Mouse (Mus musculus): ENCODE results near the gene Slc9a8. TPM values are rescaled to one million over a fixed set of nuclear protein-coding genes. Genes with fewer than 3 reads are reported as not detected.

Gene Slc9a8
- total and polyA plus RNA-seq, 3 experiments, result 16.7 to 25.8 TPM; not detected in 1

- H3K36me3 ChIP-seq (ENCODE audit: control insufficient read depth in 1 of 2, insufficient read depth in 2 of 2, low read length in 2 of 2), result peaks cover 0 to under 1% of the 10 kb centered on the region in 2 experiments; a peak in 2 of 4 replicates
- H3K79me2 ChIP-seq (ENCODE audit: control insufficient read depth, insufficient read depth, low read length, poor library complexity), result peaks cover 33% of the 10 kb centered on the region
- H3K27me3 ChIP-seq (ENCODE audit: control insufficient read depth in 1 of 2, insufficient read depth in 2 of 2, low read length in 2 of 2), result no peaks in the 10 kb centered on the region
- H3K4me3 ChIP-seq (ENCODE audit: control insufficient read depth in 1 of 2, insufficient read depth in 1 of 2, low read depth in 2 of 2, low read length in 2 of 2), result no peak overlapping the region
- no peaks in the 10 kb centered on the region for H3K4me1 ChIP-seq (ENCODE audit: control insufficient read depth in 1 of 2, insufficient read depth in 2 of 2, low read length in 2 of 2)
- TF ChIP-seq MYB (IDR thresholded peaks at IDR 0.05; ENCODE audit: low read depth, low read length) (no peak), USF2 (IDR thresholded peaks at IDR 0.05; ENCODE audit: borderline replicate concordance in 1 of 2, insufficient read depth in 1 of 2, low read depth in 1 of 2, low read length in 2 of 2) (no peak), ZNF384 (IDR thresholded peaks at IDR 0.05; ENCODE audit: low read depth, low read length) (no peak), GATA1 (IDR thresholded peaks at IDR 0.05; ENCODE audit: low read depth, low read length) (no peak), UBTF (IDR thresholded peaks at IDR 0.05; ENCODE audit: borderline replicate concordance, insufficient read depth, low read depth, low read length) (no peak), JUND (IDR thresholded peaks at IDR 0.05; ENCODE audit: low read depth, low read length) (no peak), BHLHE40 (IDR thresholded peaks at IDR 0.05; ENCODE audit: borderline replicate concordance, low read depth, low read length) (no peak), POLR2AphosphoS2 (IDR thresholded peaks at IDR 0.05; ENCODE audit: low read length) (no peak), ELF1 (IDR thresholded peaks at IDR 0.05; ENCODE audit: low read depth, low read length) (no peak), MAX (IDR thresholded peaks at IDR 0.05; ENCODE audit: low read length) (no peak), TBP (IDR thresholded peaks at IDR 0.05; ENCODE audit: low read depth, low read length) (no peak), TAL1 (IDR thresholded peaks at IDR 0.05; ENCODE audit: low read length) (no peak), ZC3H11A (IDR thresholded peaks at IDR 0.05; ENCODE audit: low read depth, low read length) (no peak), HCFC1 (IDR thresholded peaks at IDR 0.05; ENCODE audit: low read depth, low read length) (no peak), CTCF (IDR thresholded peaks at IDR 0.05 in 2 of 3, conservative IDR thresholded peaks at IDR 0.05 in 1 of 3; ENCODE audit: control insufficient read depth in 1 of 3, insufficient read depth in 1 of 3, low read depth in 2 of 3, low read length in 3 of 3, poor library complexity in 1 of 3, severe bottlenecking in 1 of 3) (no peak), USF1 (IDR thresholded peaks at IDR 0.05; ENCODE audit: low read depth, low read length) (no peak)
- no peak overlapping the region for H3K9ac ChIP-seq (ENCODE audit: control insufficient read depth, low read depth, low read length, poor library complexity, severe bottlenecking)
- H3K27ac ChIP-seq (ENCODE audit: control insufficient read depth, low read depth, low read length), result no peak overlapping the region
- H3K9me3 ChIP-seq (replicated peaks; ENCODE audit: insufficient read depth, low read length), result no peaks in the 10 kb centered on the region
- DNase-seq (ENCODE audit: low read depth, low spot score), result no peak
Measured at GRCm38 (mm10) chr2:167483827-167484410, 62.4 kb downstream of the Slc9a8 start.

GRCm38 (mm10) chr2:167484932-167485331 lies 63.4 kb downstream of the Slc9a8 start:
- no peak for DNase-seq (ENCODE audit: low read depth, low spot score)
- H3K4me3 ChIP-seq (ENCODE audit: control insufficient read depth in 1 of 2, insufficient read depth in 1 of 2, low read depth in 2 of 2, low read length in 2 of 2), result no peak overlapping the region

More at GRCm38 (mm10) chr2:167484932-167485331, 63.4 kb downstream of the Slc9a8 start:
- no peaks in the 10 kb centered on the region for H3K9me3 ChIP-seq (replicated peaks; ENCODE audit: insufficient read depth, low read length)
- H3K27ac ChIP-seq (ENCODE audit: control insufficient read depth, low read depth, low read length), result no peak overlapping the region
- H3K4me1 ChIP-seq (ENCODE audit: control insufficient read depth in 1 of 2, insufficient read depth in 2 of 2, low read length in 2 of 2), result no peaks in the 10 kb centered on the region
- peaks cover 37% of the 10 kb centered on the region for H3K79me2 ChIP-seq (ENCODE audit: control insufficient read depth, insufficient read depth, low read length, poor library complexity)
- H3K36me3 ChIP-seq (ENCODE audit: control insufficient read depth in 1 of 2, insufficient read depth in 2 of 2, low read length in 2 of 2), result peaks cover 0 to 1% of the 10 kb centered on the region in 2 experiments; a peak in 2 of 4 replicates
- H3K9ac ChIP-seq (ENCODE audit: control insufficient read depth, low read depth, low read length, poor library complexity, severe bottlenecking), result no peak overlapping the region
- no peaks in the 10 kb centered on the region for H3K27me3 ChIP-seq (ENCODE audit: control insufficient read depth in 1 of 2, insufficient read depth in 2 of 2, low read length in 2 of 2)
- TF ChIP-seq USF2 (IDR thresholded peaks at IDR 0.05; ENCODE audit: borderline replicate concordance in 1 of 2, insufficient read depth in 1 of 2, low read depth in 1 of 2, low read length in 2 of 2) (no peak), JUND (IDR thresholded peaks at IDR 0.05; ENCODE audit: low read depth, low read length) (no peak), UBTF (IDR thresholded peaks at IDR 0.05; ENCODE audit: borderline replicate concordance, insufficient read depth, low read depth, low read length) (no peak), MYB (IDR thresholded peaks at IDR 0.05; ENCODE audit: low read depth, low read length) (no peak)
